Mouse (Mus musculus): Measurements from ENCODE around the gene Adam30.
"Not testable (repeated sequence)": the region's sequence is repeated elsewhere in the genome, so short reads cannot be mapped to it uniquely, and the experiment has no call there.

The Adam30 gene

GRCm38 (mm10) chr3:98160330-98160729 lies at the start of gene Adam30:
TSS of gene Adam30 (plus strand) at chr3:98160630.
- no peak for DNase-seq

DNA sequence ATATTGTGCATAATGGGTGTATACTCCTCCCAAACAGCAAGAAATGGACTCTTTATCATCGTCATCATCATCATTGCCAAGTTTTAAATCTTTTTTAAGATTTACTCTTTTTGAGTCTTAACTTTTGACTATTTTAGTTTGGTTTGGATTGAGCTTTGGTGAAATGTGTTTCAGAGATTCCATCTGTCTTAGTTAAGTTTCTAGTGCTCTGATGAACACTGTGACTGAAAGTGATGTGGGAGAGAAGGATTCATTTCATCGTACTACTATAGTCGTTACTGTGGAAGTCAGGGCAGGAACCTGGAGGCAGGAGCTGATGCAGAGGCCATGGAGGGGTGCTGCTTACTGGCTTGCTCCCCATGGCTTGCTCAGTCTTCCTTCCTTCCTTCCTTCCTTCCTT lies 42.2 kb upstream of the Adam30 start:
- DNase-seq, result no peak

- no peak for DNase-seq
Measured at GRCm38 (mm10) chr3:98119338-98119737, 41.1 kb upstream of the Adam30 start.

DNA sequence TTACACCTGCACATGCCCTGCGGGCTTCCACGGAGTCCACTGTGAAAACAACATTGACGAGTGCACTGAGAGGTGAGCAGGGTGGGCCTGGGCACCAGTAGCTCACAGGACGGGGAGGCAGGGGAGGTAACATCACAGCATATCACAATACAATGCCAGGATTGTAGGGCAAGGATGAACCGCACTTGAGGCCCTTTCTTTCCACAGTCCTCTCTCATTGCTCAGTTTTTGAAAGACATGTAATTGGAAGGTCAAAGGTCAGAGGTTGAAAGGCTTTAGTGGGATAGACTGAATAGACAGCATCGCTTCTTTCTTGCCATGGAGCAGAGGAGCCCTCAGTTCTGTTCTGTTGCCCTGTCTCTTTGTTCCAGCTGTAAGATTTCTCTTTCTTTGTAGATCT lies 39.5 kb upstream of the Adam30 start:
- no peak for DNase-seq

GRCm38 (mm10) chr3:98127775-98128174 lies 32.7 kb upstream of the Adam30 start:
- DNase-seq, result no peak

DNA sequence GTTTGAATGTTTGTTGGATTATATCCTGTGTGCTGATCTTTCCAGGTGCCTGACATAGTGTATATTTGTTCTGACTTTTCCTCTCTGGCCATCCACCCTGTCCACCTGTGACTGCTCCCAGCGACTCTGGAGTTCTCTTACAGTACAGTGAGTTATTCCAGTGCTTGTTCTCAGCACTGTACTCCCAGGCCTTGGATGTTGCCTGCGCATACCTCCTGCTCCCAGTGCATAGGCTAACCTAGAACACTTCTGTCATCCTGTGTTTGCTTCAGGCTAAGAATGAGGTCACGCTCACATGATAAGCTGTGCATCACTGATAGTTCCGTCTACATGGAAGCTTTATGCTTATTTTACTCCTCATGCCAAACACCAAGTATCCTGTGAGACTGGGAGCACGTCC lies 31.7 kb upstream of the Adam30 start:
- DNase-seq, result no peak

- not testable (repeated sequence) for DNase-seq
Measured at GRCm38 (mm10) chr3:98132140-98132539, 28.3 kb upstream of the Adam30 start.

- DNase-seq, result no peak
Measured at GRCm38 (mm10) chr3:98132636-98133035, 27.8 kb upstream of the Adam30 start.

DNA sequence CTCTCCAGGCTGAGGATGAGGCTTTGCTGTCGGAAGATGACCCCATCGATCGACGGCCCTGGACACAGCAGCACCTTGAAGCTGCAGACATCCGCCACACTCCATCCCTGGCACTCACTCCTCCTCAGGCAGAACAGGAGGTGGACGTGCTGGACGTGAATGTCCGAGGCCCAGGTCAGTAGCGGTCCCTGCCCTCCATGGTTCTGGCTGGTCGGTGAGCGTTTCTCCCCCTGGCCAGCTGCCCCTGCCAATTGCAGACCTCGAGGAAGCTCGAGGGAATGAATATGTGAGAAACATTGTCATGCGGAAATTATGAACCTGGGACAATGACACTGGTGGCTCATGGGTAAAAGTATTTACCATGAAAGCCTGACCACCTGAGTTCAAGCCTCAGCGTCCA lies 19.0 kb upstream of the Adam30 start:
- DNase-seq, result no peak

- no peak for DNase-seq
Measured at GRCm38 (mm10) chr3:98142862-98143261, 17.6 kb upstream of the Adam30 start.

DNA sequence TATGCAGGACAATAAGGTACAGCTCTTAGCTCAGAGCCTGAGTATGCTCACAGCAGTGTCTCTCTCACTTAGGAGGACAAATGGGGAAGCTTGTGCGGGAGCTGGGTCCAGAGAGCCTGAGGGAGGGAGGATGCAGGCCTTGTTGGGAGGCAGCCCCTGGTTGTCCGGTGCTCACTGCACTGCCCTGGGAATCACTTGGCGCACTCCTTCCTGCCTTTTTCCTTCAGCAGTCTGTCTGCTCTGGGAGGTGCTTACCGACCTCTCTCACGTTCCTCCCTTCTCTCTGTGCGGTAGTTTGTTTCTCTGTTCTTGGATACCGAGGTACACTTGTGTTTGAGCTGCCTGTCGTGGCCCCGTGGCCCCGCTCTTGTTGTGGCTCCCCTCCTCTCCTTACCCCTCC lies 15.2 kb upstream of the Adam30 start:
- no peak for DNase-seq

DNA sequence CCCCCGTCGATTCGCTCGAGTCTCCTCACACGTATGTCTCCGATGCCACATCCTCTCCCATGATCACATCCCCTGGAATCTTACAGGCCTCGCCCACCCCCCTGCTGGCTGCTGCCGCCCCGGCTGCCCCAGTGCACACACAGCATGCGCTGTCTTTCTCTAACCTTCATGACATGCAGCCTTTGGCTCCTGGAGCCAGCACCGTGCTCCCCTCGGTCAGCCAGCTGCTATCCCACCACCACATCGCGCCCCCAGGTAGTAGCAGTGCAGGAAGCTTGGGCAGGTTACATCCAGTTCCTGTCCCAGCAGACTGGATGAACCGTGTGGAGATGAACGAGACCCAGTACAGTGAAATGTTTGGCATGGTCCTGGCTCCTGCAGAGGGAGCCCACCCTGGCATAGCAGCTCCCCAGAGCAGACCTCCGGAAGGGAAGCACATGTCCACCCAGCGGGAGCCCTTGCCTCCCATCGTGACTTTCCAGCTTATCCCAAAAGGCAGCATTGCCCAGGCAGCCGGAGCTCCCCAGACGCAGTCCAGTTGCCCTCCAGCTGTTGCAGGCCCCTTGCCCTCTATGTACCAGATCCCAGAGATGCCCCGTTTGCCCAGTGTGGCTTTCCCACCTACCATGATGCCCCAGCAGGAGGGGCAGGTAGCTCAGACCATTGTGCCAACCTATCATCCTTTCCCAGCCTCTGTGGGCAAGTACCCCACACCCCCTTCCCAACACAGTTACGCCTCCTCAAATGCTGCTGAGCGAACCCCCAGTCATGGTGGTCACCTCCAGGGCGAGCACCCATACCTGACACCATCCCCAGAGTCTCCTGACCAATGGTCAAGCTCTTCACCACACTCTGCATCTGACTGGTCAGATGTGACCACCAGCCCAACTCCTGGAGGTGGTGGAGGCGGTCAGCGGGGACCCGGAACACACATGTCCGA lies 13.7 kb upstream of the Adam30 start:
- DNase-seq, result no peak

DNA sequence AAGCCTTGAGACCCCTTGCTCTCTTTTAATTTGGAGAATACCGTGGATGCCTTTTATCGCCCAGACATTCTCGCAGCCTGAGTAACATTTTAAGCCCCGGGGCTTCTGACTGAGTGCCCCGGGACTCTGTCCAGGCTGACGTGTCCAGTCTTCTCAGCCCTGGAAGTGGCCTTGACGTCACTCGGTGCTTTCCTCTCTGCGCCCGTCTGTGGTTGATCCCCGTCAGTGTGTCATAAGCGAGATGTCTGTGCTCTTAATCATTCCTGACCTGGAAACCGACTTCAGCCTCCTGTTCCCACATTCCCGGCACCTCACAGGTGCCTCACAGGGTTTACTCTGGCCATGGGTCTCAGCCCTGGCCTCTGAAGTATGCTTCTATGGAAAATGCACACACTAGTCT lies 12.7 kb upstream of the Adam30 start:
- DNase-seq, result no peak

GRCm38 (mm10) chr3:98149881-98150280 lies 10.5 kb upstream of the Adam30 start:
- no peak for DNase-seq

GRCm38 (mm10) chr3:98151016-98151415 lies 9.4 kb upstream of the Adam30 start:
- DNase-seq, result no peak

DNA sequence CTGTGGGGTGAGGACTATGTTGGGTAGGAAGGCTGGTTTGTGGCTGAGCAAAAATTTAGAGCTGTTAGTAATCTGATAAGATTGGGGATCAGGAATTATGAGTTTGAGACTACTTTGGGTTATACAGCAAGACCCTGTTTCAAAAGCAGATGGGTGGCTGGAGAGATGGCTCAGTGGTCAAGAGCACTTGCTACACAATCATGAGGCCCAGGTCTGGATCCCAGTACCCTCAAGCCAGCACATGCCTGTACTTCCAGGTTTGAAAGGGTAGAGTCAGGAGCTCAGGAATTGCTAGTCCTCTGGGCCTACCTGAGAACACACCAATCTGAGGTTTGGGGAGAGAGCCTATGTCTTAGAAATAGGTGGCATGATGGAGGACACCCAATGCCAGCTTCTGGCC lies 7.0 kb upstream of the Adam30 start:
- DNase-seq, result no peak

DNA sequence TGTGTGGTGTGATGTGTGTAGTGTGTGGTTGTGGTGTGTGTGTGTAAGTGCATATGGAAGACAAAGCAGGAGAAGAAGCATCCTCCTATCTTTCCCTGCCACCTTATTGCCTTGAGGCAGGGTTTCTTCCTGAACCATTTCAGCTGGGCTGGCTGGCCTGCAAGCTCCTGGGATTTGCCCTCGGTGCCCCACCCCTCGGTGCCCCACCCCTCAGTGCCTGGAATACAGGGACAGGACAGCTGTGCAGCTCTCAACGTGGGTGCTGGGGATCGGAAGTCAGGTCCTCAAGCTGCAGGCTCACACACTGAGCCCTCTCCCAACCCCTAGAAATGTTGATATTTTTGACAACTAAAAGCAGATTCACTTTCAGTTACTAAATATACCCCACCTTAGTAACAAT lies 4.3 kb upstream of the Adam30 start:
- DNase-seq, result no peak

GRCm38 (mm10) chr3:98157073-98157472 lies 3.4 kb upstream of the Adam30 start:
- no peak for DNase-seq

DNA sequence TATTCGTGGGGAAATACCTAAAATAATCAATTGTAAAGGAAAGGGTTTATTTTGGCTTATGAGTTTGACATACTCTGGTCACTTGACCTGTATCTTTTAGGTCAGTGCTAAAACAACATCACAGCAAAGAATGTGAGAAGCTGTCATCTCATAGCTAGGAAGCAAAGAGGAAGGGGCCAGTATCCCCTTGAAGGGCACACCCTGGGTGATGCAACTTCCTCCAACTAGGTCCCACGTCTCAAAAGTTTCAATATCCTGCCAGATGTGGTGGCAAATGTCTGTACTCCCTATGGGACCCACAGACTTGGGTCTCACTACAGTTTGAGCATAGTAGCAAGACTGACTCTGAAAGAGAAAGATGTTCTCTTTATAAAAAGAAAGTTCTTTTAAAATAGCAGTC lies 2.8 kb upstream of the Adam30 start:
- DNase-seq, result no peak

- DNase-seq, result no peak
Measured at GRCm38 (mm10) chr3:98158646-98159045, 1.8 kb upstream of the Adam30 start.

DNA sequence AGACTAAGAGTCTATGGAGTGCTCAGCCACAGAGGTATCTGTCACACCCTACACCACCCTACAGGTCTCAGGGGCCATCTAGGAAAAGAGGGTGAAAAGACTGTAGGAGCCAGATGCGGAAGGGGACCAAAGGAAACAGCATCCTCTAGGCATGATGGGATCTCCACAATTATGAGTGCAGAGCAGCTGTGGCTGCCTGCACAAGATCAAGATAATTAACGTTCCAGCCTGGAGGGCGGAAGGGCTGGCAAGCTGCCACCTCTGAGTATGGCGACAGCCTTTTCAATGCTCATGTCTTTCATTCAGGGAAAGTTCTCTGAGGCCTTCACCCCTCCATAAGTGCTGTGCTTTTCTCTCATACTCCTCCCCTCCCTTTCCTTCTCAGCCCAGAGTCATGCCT lies 1.1 kb upstream of the Adam30 start:
- no peak for DNase-seq

DNA sequence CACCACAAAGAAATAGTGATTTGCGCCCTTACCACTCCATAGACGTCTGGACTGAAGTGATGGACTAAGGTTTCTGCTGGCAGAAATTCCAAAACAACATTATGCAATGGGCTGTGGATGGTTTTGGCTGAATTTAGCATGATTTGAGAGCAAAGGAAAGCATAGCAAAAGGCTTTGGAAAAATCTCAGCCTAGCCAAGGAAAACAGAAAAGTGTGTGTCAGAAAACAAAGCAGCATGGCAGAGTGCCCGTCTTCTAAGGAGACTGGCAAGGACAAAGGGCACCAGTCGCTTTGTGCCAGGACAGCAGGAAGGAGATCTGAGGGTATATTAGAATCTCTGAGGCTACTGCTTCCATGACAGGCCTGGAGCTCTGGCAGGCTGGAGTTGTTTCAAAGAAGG lies 17.9 kb downstream of the Adam30 start:
- DNase-seq, result peak; percentile 52

GRCm38 (mm10) chr3:98180805-98181204 lies 20.4 kb downstream of the Adam30 start:
- peak; percentile 29 for DNase-seq

DNA sequence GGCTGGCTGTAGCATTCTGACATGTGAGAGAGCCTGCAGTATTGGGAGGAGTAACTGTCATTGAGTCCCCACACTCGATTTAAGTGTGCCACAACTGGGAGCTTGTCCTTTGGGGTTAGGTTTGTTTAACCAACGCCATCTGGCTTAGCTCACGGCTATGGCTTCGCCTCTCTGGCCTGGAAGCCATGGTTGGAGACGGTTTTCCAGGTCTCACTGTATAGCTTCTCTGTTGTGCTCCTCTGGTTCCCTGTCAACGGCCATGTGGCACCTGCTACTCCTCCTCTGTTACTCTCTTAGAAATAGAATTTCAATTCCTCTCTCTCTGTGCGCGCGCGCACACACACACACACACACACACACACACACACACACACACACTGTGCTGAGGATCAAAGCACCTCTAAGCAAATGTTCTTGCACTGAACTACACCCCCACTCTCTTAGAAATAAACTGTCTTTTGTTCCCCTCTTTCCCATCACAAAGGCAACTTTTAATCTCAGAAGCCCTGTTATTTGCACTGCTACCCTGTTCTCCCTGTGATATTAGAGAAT lies 24.8 kb downstream of the Adam30 start:
- no peak for DNase-seq

DNA sequence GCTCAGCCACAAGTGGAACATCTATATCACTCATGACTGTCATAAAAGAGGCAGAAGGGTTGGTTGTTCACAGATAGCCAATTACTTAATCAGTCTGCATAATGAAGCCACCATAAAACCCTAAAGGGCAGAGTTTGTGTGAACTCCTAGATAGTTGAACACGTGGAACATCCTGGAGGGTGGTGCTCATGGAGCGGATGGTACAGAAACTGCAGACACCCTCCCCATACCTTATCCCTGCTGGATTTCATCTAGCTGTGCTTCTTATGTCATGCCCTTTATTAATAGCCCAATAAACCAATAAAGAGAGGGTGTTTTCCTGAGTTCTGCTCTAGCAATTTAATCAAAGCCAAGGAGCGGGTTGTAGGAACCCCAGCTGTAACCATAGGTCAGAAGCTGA lies 27.3 kb downstream of the Adam30 start:
- DNase-seq, result no peak
